23 mouse cellular contexts compared by ENCODE assay signal in genomic region chr2:65532127-65532854, GRCm38 (mm10). TPM values are rescaled to one million over a fixed set of nuclear protein-coding genes. Genes with fewer than 3 reads are reported as not detected.
DNase-seq lines count a peak whose midpoint lies in the region; ATAC-seq and TF ChIP-seq lines count a peak whose summit lies in the region.
"Had no signal": no experiment of that assay in that cellular context is flagged by ENCODE, and none has a peak within 500 bp of the region (broad histone marks: within the 10 kb centered on the region; RNA-seq: fewer than 3 reads in every experiment).

No protein-coding gene starts in this region.

- H3K27me3 ChIP-seq in forebrain, embryonic 13.5 days = no peaks in the 10 kb centered on the region
- H3K27me3 ChIP-seq in forebrain, embryonic 11.5 days (ENCODE audit: control insufficient read depth, insufficient read depth, low read length) = no peaks in the 10 kb centered on the region
- H3K27me3 ChIP-seq in limb, embryonic 11.5 days (ENCODE audit: control insufficient read depth, insufficient read depth, low read length) = no peaks in the 10 kb centered on the region
- H3K27me3 ChIP-seq in limb, embryonic 10.5 days (ENCODE audit: low read depth, poor library complexity, severe bottlenecking) = no peaks in the 10 kb centered on the region
- no peaks in the 10 kb centered on the region for H3K27me3 ChIP-seq in forebrain, postnatal 0 days (ENCODE audit: insufficient read depth, low read length)
- no peaks in the 10 kb centered on the region for H3K27me3 ChIP-seq in limb, embryonic 14.5 days (ENCODE audit: control insufficient read depth, insufficient read depth, low read length)
- H3K27me3 ChIP-seq: embryonic facial prominence, embryonic 13.5 days; heart, embryonic 12.5 days had no signal

- H3K4me3 ChIP-seq in forebrain, embryonic 13.5 days = no peak overlapping the region
- H3K4me3 ChIP-seq in forebrain, embryonic 11.5 days (ENCODE audit: low read depth, low read length) = no peak overlapping the region
- no peak overlapping the region for H3K4me3 ChIP-seq in limb, embryonic 11.5 days (ENCODE audit: low read depth, low read length)
- no peak overlapping the region for H3K4me3 ChIP-seq in limb, embryonic 10.5 days
- H3K4me3 ChIP-seq in forebrain, postnatal 0 days (ENCODE audit: low read depth, low read length) = no peak overlapping the region
- H3K4me3 ChIP-seq in limb, embryonic 14.5 days (replicated peaks; ENCODE audit: low read length) = no peak overlapping the region
- H3K4me3 ChIP-seq: embryonic facial prominence, embryonic 13.5 days; heart, embryonic 12.5 days; hindbrain, embryonic 10.5 days had no signal

- no peak for DNase-seq in forebrain, embryonic 11.5 days (ENCODE audit: low spot score)
- no peak for DNase-seq in limb, embryonic 11.5 days (ENCODE audit: low spot score)
- no peak for DNase-seq in limb, embryonic 10.5 days (ENCODE audit: low spot score)
- no peak for DNase-seq in forebrain, postnatal 0 days
- no peak for DNase-seq in limb, embryonic 14.5 days (ENCODE audit: low spot score)
- no peak for DNase-seq in left cerebral cortex, postnatal 4 days
- DNase-seq in layer of hippocampus, adult 8-10 months (ENCODE audit: low spot score in 2 of 2) = no peak
- DNase-seq: adrenal gland, adult 8-10 months; adrenal gland, postnatal 36 days; B cell, adult 2 months; cerebellum, adult 11-12 months; cerebellum, adult 9-11 months; cerebellum, postnatal 36 days; gastrocnemius, postnatal 25 days had no signal

- intact Hi-C loops in left cerebral cortex, postnatal 4 days (cut with DNase I) = no loop called here

- TF ChIP-seq POLR2A in limb, embryonic 14.5 days (IDR thresholded peaks at IDR 0.05; ENCODE audit: borderline replicate concordance, extremely low read depth, insufficient read depth, insufficient read length) = no peak

- TF ChIP-seq CTCF in forebrain, postnatal 0 days (IDR thresholded peaks at IDR 0.05; ENCODE audit: low read depth) = no peak

- peaks cover 11% of the 10 kb centered on the region; the same call in 1 of the 2 replicates for H3K36me3 ChIP-seq in forebrain, embryonic 13.5 days (ENCODE audit: poor library complexity, severe bottlenecking)
- H3K36me3 ChIP-seq in forebrain, embryonic 11.5 days (ENCODE audit: control insufficient read depth, insufficient read depth, low read length) = no peaks in the 10 kb centered on the region
- H3K36me3 ChIP-seq in limb, embryonic 11.5 days (ENCODE audit: control insufficient read depth, insufficient read depth, low read length) = no peaks in the 10 kb centered on the region
- no peaks in the 10 kb centered on the region for H3K36me3 ChIP-seq in limb, embryonic 10.5 days
- 0 out of 2 replicates have a peak, but pooled peaks cover 3% of the 10 kb centered on the region for H3K36me3 ChIP-seq in forebrain, postnatal 0 days (ENCODE audit: insufficient read depth)
- no peaks in the 10 kb centered on the region for H3K36me3 ChIP-seq in limb, embryonic 14.5 days (ENCODE audit: control insufficient read depth, insufficient read depth, low read length)
- H3K36me3 ChIP-seq: embryonic facial prominence, embryonic 13.5 days; G1E; heart, embryonic 12.5 days; hindbrain, embryonic 10.5 days had no signal

- H3K9me3 ChIP-seq in forebrain, embryonic 13.5 days (replicated peaks) = no peaks in the 10 kb centered on the region
- no peaks in the 10 kb centered on the region for H3K9me3 ChIP-seq in forebrain, embryonic 11.5 days (ENCODE audit: control insufficient read depth, low read length)
- H3K9me3 ChIP-seq in limb, embryonic 11.5 days (ENCODE audit: control insufficient read depth, low read length) = no peaks in the 10 kb centered on the region
- H3K9me3 ChIP-seq in limb, embryonic 10.5 days (replicated peaks) = no peaks in the 10 kb centered on the region
- no peaks in the 10 kb centered on the region for H3K9me3 ChIP-seq in forebrain, postnatal 0 days (ENCODE audit: low read length)
- no peaks in the 10 kb centered on the region for H3K9me3 ChIP-seq in limb, embryonic 14.5 days (ENCODE audit: control insufficient read depth, low read length)
- H3K9me3 ChIP-seq: embryonic facial prominence, embryonic 13.5 days; heart, embryonic 12.5 days; hindbrain, embryonic 10.5 days had no signal

- H3K9ac ChIP-seq in forebrain, embryonic 13.5 days = no peak overlapping the region
- H3K9ac ChIP-seq in forebrain, embryonic 11.5 days (ENCODE audit: low read length) = no peak overlapping the region
- no peak overlapping the region for H3K9ac ChIP-seq in limb, embryonic 11.5 days (ENCODE audit: low read length)
- H3K9ac ChIP-seq in forebrain, postnatal 0 days = no peak overlapping the region
- H3K9ac ChIP-seq in limb, embryonic 14.5 days (ENCODE audit: low read depth, low read length, severe bottlenecking) = no peak overlapping the region
- H3K9ac ChIP-seq: embryonic facial prominence, embryonic 13.5 days; heart, embryonic 12.5 days had no signal

- ATAC-seq in forebrain, embryonic 13.5 days = peak; percentile 74
- no peak for ATAC-seq in forebrain, embryonic 11.5 days (replicated peaks; ENCODE audit: low FRiP score)
- ATAC-seq in limb, embryonic 11.5 days (ENCODE audit: insufficient number of reproducible peaks, low FRiP score, low TSS enrichment, low read depth) = peak; percentile 73; the same call in 1 of the 2 replicates
- ATAC-seq in forebrain, postnatal 0 days = peak; percentile 55; the same call in 1 of the 2 replicates
- ATAC-seq in limb, embryonic 14.5 days (ENCODE audit: low FRiP score, low read depth) = no peak
- ATAC-seq: CD4-positive, CD25-positive, alpha-beta regulatory T cell, adult 4 months; hindbrain, embryonic 16.5 days; inflammation-experienced regulatory T-cells, adult 6 months had no signal

- H3K4me2 ChIP-seq in forebrain, embryonic 13.5 days = no peak overlapping the region
- H3K4me2 ChIP-seq in forebrain, embryonic 11.5 days (ENCODE audit: low read depth, low read length, severe bottlenecking) = no peak overlapping the region
- H3K4me2 ChIP-seq in limb, embryonic 11.5 days (ENCODE audit: low read depth, severe bottlenecking) = no peak overlapping the region
- H3K4me2 ChIP-seq in forebrain, postnatal 0 days (ENCODE audit: low read depth) = no peak overlapping the region
- 0 out of 2 replicates have a peak overlapping the region, but pooled peaks have one; percentile 2 for H3K4me2 ChIP-seq in limb, embryonic 14.5 days (replicated peaks; ENCODE audit: low read depth, low read length, severe bottlenecking)
- H3K4me2 ChIP-seq: embryonic facial prominence, embryonic 13.5 days; heart, embryonic 12.5 days had no signal

- 83% methylated on average over 10 of the region's 10 CpGs for WGBS in forebrain, embryonic 13.5 days
- 86% methylated on average over 10 of the region's 10 CpGs for WGBS in forebrain, embryonic 11.5 days
- WGBS in limb, embryonic 11.5 days = 53% methylated on average over 10 of the region's 10 CpGs
- 74% methylated on average over 10 of the region's 10 CpGs for WGBS in limb, embryonic 10.5 days
- 74% methylated on average over 10 of the region's 10 CpGs for WGBS in forebrain, postnatal 0 days
- WGBS in limb, embryonic 14.5 days = 31% methylated on average over 10 of the region's 10 CpGs

- H3K4me1 ChIP-seq in forebrain, embryonic 13.5 days = no peaks in the 10 kb centered on the region
- no peaks in the 10 kb centered on the region for H3K4me1 ChIP-seq in forebrain, embryonic 11.5 days (replicated peaks; ENCODE audit: control insufficient read depth, insufficient read depth, low read length)
- H3K4me1 ChIP-seq in limb, embryonic 11.5 days (ENCODE audit: control insufficient read depth, insufficient read depth, low read length) = peaks cover 6% of the 10 kb centered on the region; the same call in 1 of the 2 replicates
- H3K4me1 ChIP-seq in limb, embryonic 10.5 days = peaks cover 6% of the 10 kb centered on the region
- H3K4me1 ChIP-seq in forebrain, postnatal 0 days (ENCODE audit: insufficient read depth) = no peaks in the 10 kb centered on the region
- H3K4me1 ChIP-seq in limb, embryonic 14.5 days (ENCODE audit: control insufficient read depth, insufficient read depth, low read length) = peaks cover 9% of the 10 kb centered on the region; the same call in 1 of the 2 replicates
- H3K4me1 ChIP-seq: embryonic facial prominence, embryonic 13.5 days; heart, embryonic 12.5 days; hindbrain, embryonic 10.5 days had no signal

- H3K27ac ChIP-seq in forebrain, embryonic 13.5 days = no peak overlapping the region
- no peak overlapping the region for H3K27ac ChIP-seq in forebrain, embryonic 11.5 days (ENCODE audit: low read depth, low read length)
- H3K27ac ChIP-seq in limb, embryonic 11.5 days (replicated peaks; ENCODE audit: low read depth, low read length) = no peak overlapping the region
- H3K27ac ChIP-seq in limb, embryonic 10.5 days = no peak overlapping the region
- peak overlapping the region; percentile 9; the same call in 1 of the 2 replicates for H3K27ac ChIP-seq in forebrain, postnatal 0 days (ENCODE audit: low read depth, low read length)
- H3K27ac ChIP-seq in limb, embryonic 14.5 days (replicated peaks; ENCODE audit: low read depth, low read length) = no peak overlapping the region
- H3K27ac ChIP-seq: embryonic facial prominence, embryonic 13.5 days; hindbrain, embryonic 10.5 days had no signal

RNA-seq across cellular contexts. Expression of gene Scn3a, which starts 35.1 kb away (rescaled TPM):
- 31.3 and 34.6 TPM in 2 replicates for polyA plus RNA-seq in forebrain, embryonic 13.5 days (2015; fragmentation: Nextera tagmentation; extraction: Ambion mirVana)
- polyA plus RNA-seq in forebrain, embryonic 11.5 days (2014; fragmentation: Nextera tagmentation; extraction: Ambion mirVana) = 19.2 and 19.8 TPM in 2 replicates
- polyA plus RNA-seq in limb, embryonic 11.5 days (2014; fragmentation: Nextera tagmentation; extraction: Ambion mirVana) = 0.99 and 1.1 TPM in 2 replicates
- polyA plus RNA-seq in limb, embryonic 10.5 days (2016; fragmentation: Nextera tagmentation; extraction: Ambion mirVana) = 0.95 and 1.6 TPM in 2 replicates
- total RNA-seq in forebrain, postnatal 0 days (2014; rRNA removed) = 74.5 and 86.2 TPM in 2 replicates
- 22.0 and 36.0 TPM in 2 replicates for polyA plus RNA-seq in forebrain, postnatal 0 days (2015; fragmentation: Nextera tagmentation; extraction: Ambion mirVana)
- polyA plus RNA-seq in limb, embryonic 14.5 days (2012; rRNA removed) = 1.8 and 1.9 TPM in 2 replicates
- 1.7 TPM in 2 replicates for polyA plus RNA-seq in limb, embryonic 14.5 days (2014; fragmentation: Nextera tagmentation; extraction: Ambion mirVana)
- total RNA-seq in left cerebral cortex, postnatal 4 days (2021) = 10 to 100 TPM; 94.8 to 96.6 TPM
- 10 to 100 TPM; 29.8 to 40.6 (median 34.1) TPM for total RNA-seq in layer of hippocampus, adult 8-10 months (2022)
- total RNA-seq: granulocyte monocyte progenitor cell, adult 5-6 weeks had no signal
- polyA plus RNA-seq: G1E; inflammation-experienced regulatory T-cells, adult 6 months had no signal

Comparison
In these comparisons a context has a peak if more than half of its experiments do, and no peak if none do; other contexts are left out.
1. ATAC-seq: peak in forebrain, embryonic 13.5 days (single experiment), limb, embryonic 11.5 days (single experiment) and forebrain, postnatal 0 days (single experiment); none in forebrain, embryonic 11.5 days (single experiment) and limb, embryonic 14.5 days (single experiment).